Mouse (Mus musculus) limb, embryonic 14.5 days (tissue): ENCODE data around the gene Ccdc194. TPM values are rescaled to one million over a fixed set of nuclear protein-coding genes. Genes with fewer than 3 reads are reported as not detected.

Experiments used
- ATAC-seq: fragments of 200-750 bp; cut with Nextera tagmentation; 2 replicates; pipeline ENCODE4 v1.8.0; 2017; ENCODE audit warnings: low read depth, moderate number of reproducible peaks, moderate TSS enrichment; ENCODE audit not compliant: low FRiP score
- DNase-seq: peaks from one replicate; pipeline ENCODE4 v3.0.0-alpha.2; 2015; ENCODE audit warnings: low spot score
- H3K27ac ChIP-seq: fragments of 300-500 bp; sonication (generic); replicated peaks from 2 replicates; pipeline ENCODE4 v1.5.1; 2014; ENCODE audit warnings: low read depth, mild to moderate bottlenecking, low read length, moderate library complexity, mixed read lengths
- H3K27me3 ChIP-seq: fragments of 300-500 bp; sonication (generic); 2 replicates; pipeline ENCODE4 v1.6.1; 2014; ENCODE audit warnings: low read length, mixed read lengths; ENCODE audit not compliant: control insufficient read depth, insufficient read depth
- H3K36me3 ChIP-seq: fragments of 300-500 bp; sonication (generic); 2 replicates; pipeline ENCODE4 v1.6.1; 2014; ENCODE audit warnings: mild to moderate bottlenecking, low read length, moderate library complexity, mixed read lengths; ENCODE audit not compliant: control insufficient read depth, insufficient read depth
- H3K4me1 ChIP-seq: fragments of 300-500 bp; sonication (generic); 2 replicates; pipeline ENCODE4 v1.6.1; 2014; ENCODE audit warnings: antibody characterized with exemption, low read length, mixed read lengths; ENCODE audit not compliant: control insufficient read depth, insufficient read depth
- H3K4me2 ChIP-seq: fragments of 300-500 bp; sonication (generic); replicated peaks from 2 replicates; pipeline ENCODE4 v1.6.1; 2014; ENCODE audit warnings: low read depth, mild to moderate bottlenecking, low read length, moderate library complexity; ENCODE audit not compliant: severe bottlenecking
- H3K4me3 ChIP-seq: fragments of 300-500 bp; sonication (generic); replicated peaks from 2 replicates; pipeline ENCODE4 v1.5.1; 2014; ENCODE audit warnings: low read length
- H3K9ac ChIP-seq: fragments of 300-500 bp; sonication (generic); 2 replicates; pipeline ENCODE4 v1.6.1; 2014; ENCODE audit warnings: mild to moderate bottlenecking, low read depth, low read length, moderate library complexity; ENCODE audit not compliant: severe bottlenecking
- H3K9me3 ChIP-seq: fragments of 300-500 bp; sonication (generic); 2 replicates; pipeline ENCODE4 v1.6.1; 2016; ENCODE audit warnings: low read length; ENCODE audit not compliant: control insufficient read depth
- POLR2A ChIP-seq: fragments of 200-500 bp; IDR thresholded peaks from 2 replicates; pipeline ENCODE4 v1.8.0; 2012; ENCODE audit warnings: inconsistent platforms, mild to moderate bottlenecking, moderate library complexity, borderline replicate concordance; ENCODE audit not compliant: insufficient read depth, insufficient read length; ENCODE audit errors: extremely low read depth
- WGBS: fragments of 180-500 bp; shearing (Covaris S2); extraction: QIAGEN DNeasy Blood & Tissue Kit; methylation state at CpG from one replicate; pipeline ENCODE4 v1.1.7; 2014; 5-methylcytosine and 5-hydroxymethylcytosine counted together
- polyA plus RNA-seq, 2 experiments: library from polyadenylated mRNA; depleted of rRNA in 1 of 2; stranded (reverse) in 1 of 2; unstranded in 1 of 2; fragments of >200 nt; fragmentation: Nextera tagmentation in 1 of 2; extraction: Ambion mirVana in 1 of 2; gene quantifications; 2 replicates each; pipeline versions ENCODE4 v1.2.1 to v1.2.3; 2012 to 2014

Ccdc194 gene
- 1.3 and 1.6 TPM in 2 replicates for polyA plus RNA-seq (2012; rRNA removed)
- 0.57 and 1.2 TPM in 2 replicates for polyA plus RNA-seq (2014; fragmentation: Nextera tagmentation; extraction: Ambion mirVana)

DNA sequence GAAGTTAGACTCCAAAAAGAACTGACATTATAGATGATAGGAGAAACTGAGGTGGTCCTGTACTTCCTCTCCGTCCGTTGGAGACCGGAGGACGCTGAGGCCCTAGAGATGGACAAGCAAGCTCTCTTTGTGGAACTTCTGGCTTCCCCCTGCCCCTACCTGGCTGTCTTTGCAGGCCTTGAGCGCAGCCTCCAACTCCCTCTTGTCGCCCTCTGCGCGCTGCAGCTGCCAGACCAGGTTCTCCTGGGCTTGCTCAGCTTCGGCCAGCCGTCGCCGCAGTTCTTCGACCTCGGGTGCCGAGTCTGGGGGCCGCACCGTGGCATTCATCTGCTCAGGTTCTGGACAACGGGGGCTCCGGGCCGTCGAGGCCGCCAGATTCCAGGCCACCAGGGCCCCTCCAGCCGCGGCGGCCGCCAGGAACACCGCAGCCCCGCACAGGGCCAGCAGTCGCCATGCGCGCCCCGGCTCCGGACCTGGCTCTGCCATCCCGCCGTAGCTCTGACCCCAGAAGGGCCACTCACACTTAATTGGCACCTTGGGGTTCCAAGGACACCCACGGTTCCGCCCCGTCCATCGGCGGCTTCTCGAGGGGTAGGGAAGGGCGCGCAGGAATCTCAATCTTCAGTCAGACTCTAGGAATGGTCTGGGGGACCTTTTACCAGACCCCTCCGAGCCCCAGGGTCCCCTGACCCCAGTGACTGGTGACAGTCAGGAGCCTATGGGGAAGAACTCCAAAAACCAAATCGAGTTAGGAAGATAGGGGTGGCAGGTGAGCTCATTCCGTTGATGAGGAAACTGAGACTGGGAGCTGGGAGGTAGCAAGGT lies at the start of gene Ccdc194:
Gene Ccdc194, minus strand, starts transcription at position 486 of the 825 bp plus-strand sequence.
- no peak for DNase-seq
- H3K9ac ChIP-seq = peak within 1 kb of the TSS; percentile 28; the same call in 1 of the 2 replicates
- H3K36me3 ChIP-seq = no peaks in the 10 kb centered on the region
- H3K27me3 ChIP-seq = peaks cover 25% of the 10 kb centered on the region
- H3K4me2 ChIP-seq = no peak within 1 kb of the TSS; the same call in 1 of the 2 replicates
- no peak for ATAC-seq
- TF ChIP-seq POLR2A = no peak
- H3K9me3 ChIP-seq = no peaks in the 10 kb centered on the region
- 0 out of 2 replicates have a peak within 1 kb of the TSS, but pooled peaks have one; percentile 38 for H3K27ac ChIP-seq
- 5% methylated on average over 46 of the region's 46 CpGs for WGBS
- peak within 1 kb of the TSS; percentile 16 for H3K4me3 ChIP-seq
- H3K4me1 ChIP-seq = peaks cover 5% of the 10 kb centered on the region; the same call in 1 of the 2 replicates

DNA sequence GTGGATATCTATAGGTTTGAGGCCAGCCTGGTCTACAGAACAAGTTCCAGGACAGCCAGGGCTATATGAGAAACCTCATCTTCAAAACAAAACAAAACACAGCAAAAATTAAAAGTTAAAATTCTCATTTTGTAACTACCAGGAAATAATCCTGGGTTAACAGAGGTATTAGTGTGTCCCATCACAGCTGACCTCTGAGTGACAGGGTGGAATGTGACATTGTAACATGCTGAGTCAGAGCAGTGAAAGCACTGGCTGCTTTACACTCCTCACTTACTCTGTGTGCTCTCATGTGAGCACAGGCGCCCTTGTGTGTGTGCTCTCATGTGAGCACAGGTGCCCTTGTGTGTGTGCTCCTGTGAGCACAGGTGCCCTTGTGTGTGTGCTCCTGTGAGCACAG lies 49.5 kb upstream of the Ccdc194 start:
- no peaks in the 10 kb centered on the region for H3K9me3 ChIP-seq
- no peak overlapping the region for H3K4me3 ChIP-seq
- DNase-seq = no peak
- H3K27ac ChIP-seq = no peak overlapping the region
- H3K27me3 ChIP-seq = no peaks in the 10 kb centered on the region
- WGBS = 54% methylated on average over 1 of the region's 1 CpGs
- no peak overlapping the region for H3K4me2 ChIP-seq
- peaks cover 22% of the 10 kb centered on the region for H3K4me1 ChIP-seq
- no peaks in the 10 kb centered on the region for H3K36me3 ChIP-seq
- H3K9ac ChIP-seq = no peak overlapping the region
- no peak for ATAC-seq
- TF ChIP-seq POLR2A = no peak

DNA sequence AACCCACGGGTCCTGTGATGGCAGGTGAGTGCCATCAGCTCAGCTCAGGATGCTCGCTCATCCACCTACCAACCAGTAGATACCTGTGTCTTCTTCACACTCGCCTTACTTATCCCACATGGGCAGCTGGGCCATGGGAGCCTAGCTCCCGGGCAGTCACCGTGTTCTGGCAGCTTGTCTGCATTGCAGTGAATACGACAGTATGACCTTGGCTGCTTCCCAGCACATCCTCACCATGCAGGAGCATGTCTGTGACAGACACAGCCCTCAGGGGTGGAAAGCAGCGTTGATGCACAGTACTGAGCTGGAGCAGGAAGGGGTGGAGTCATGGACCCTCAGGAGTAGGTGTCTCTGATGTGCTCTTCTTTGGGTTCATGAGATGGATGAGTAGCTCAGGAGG lies 48.9 kb upstream of the Ccdc194 start:
- Histone ChIP-seq H3K9ac (no peak overlapping the region), H3K4me3 (no peak overlapping the region), H3K27me3 (no peaks in the 10 kb centered on the region), H3K36me3 (no peaks in the 10 kb centered on the region), H3K4me2 (no peak overlapping the region), H3K9me3 (no peaks in the 10 kb centered on the region), H3K4me1 (peaks cover 23% of the 10 kb centered on the region), H3K27ac (no peak overlapping the region)
- ATAC-seq = no peak
- 73% methylated on average over 7 of the region's 7 CpGs for WGBS
- no peak for TF ChIP-seq POLR2A
- no peak for DNase-seq

DNA sequence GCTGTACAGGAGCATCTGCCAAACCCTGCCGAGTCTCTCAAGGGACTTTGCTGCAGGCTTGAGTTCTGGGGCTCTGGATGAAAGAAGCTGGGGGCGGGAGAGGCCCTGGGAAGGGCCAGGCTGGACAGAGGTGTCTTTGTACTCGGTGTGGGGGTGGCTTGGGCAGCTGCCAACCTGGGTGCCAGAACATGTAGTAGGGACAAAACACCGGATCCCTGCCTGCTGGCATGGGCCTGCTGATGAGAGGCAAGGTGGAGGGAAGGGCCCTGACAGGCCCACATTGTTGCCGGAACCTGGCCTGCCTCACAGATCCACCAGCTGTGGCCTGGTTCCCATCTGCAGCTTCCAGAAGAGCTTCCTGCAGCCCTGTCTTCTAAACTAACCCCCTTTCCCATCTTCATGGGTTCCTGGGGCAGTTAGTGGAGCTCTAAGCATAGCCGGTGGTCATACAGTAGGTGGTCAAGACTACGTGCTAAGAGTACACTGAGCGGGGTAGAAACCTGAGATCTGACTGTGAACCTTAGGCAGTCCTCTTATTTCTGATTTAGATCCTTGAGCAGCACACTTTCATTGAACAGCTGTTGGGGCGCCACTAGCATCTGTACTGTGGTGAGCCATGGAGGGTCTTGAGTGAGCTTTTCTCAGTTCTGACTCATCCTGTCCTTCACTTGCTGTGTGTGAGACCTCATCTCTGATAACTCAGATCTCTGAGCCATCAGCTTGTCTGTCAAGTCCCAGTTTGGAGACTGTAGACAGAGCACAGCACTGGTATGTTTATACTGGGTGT lies 47.5 kb upstream of the Ccdc194 start:
- Histone ChIP-seq H3K4me2 (no peak overlapping the region; the same call in 1 of the 2 replicates), H3K36me3 (no peaks in the 10 kb centered on the region), H3K27me3 (peaks cover 6% of the 10 kb centered on the region; the same call in 1 of the 2 replicates), H3K27ac (no peak overlapping the region; the same call in 1 of the 2 replicates), H3K9ac (no peak overlapping the region), H3K4me1 (peaks cover 31% of the 10 kb centered on the region), H3K9me3 (no peaks in the 10 kb centered on the region), H3K4me3 (peak overlapping the region; percentile 4; the same call in 1 of the 2 replicates)
- no peak for ATAC-seq
- DNase-seq = peak; percentile 44
- no peak for TF ChIP-seq POLR2A
- 64% methylated on average over 9 of the region's 9 CpGs for WGBS

DNA sequence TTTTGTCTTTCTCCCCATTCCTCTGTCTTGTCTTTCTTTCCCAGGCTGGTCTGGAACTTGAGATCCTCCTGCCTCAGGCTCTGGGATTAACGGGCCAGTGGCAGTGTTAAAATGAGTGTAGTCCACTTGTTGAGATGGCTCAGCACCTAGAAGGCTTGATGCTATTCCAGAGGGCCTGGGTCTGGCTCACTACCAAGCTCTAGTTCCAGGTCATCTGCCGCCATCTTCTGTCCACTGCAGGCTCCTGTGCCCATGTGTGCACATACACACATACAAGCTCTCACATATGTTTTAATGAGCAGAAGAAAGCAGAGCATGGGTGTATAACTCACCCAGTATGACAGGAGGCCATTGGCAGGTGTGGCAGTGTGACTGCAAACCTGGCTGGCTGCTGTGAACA lies 46.6 kb upstream of the Ccdc194 start:
- H3K27me3 ChIP-seq = peaks cover 11% of the 10 kb centered on the region; the same call in 1 of the 2 replicates
- H3K4me2 ChIP-seq = no peak overlapping the region; the same call in 1 of the 2 replicates
- H3K27ac ChIP-seq = no peak overlapping the region
- H3K9ac ChIP-seq = no peak overlapping the region
- ATAC-seq = no peak
- H3K9me3 ChIP-seq = no peaks in the 10 kb centered on the region
- DNase-seq = no peak
- H3K4me3 ChIP-seq = no peak overlapping the region
- H3K4me1 ChIP-seq = peaks cover 31% of the 10 kb centered on the region
- H3K36me3 ChIP-seq = no peaks in the 10 kb centered on the region
- no peak for TF ChIP-seq POLR2A
- 88% methylated on average over 2 of the region's 2 CpGs for WGBS
